Mouse (Mus musculus) liver, embryonic 14.5 days (tissue): ENCODE measurements around the gene Mex3a. TPM values are rescaled to one million over a fixed set of nuclear protein-coding genes. Genes with fewer than 3 reads are reported as not detected.
A peak's percentile ranks its signal among the peaks of the same experiment; 100 is the strongest.

Experiments
- ATAC-seq: fragments of 200-750 bp; cut with Nextera tagmentation; 2 replicates; pipeline ENCODE4 v1.8.0; 2017; ENCODE audit warnings: moderate number of reproducible peaks, mild to moderate bottlenecking, moderate library complexity; ENCODE audit not compliant: insufficient read depth
- DNase-seq, 3 experiments: peaks; one replicate each; pipeline ENCODE4 v3.0.0-alpha.2; 2012 to 2013; ENCODE audit warnings: low read depth in 3 of 3, low spot score in 3 of 3
- H3K27ac ChIP-seq: fragments of 300-500 bp; sonication (generic); 2 replicates; pipeline ENCODE4 v1.5.1; 2014; ENCODE audit warnings: moderate library complexity, mild to moderate bottlenecking, control low read depth, inconsistent platforms
- H3K27me3 ChIP-seq: fragments of 300-500 bp; sonication (generic); 2 replicates; pipeline ENCODE4 v1.6.1; 2014; ENCODE audit warnings: mild to moderate bottlenecking, low read length, moderate library complexity; ENCODE audit not compliant: control insufficient read depth, insufficient read depth
- H3K36me3 ChIP-seq: fragments of 300-500 bp; sonication (generic); replicated peaks from 2 replicates; pipeline ENCODE4 v1.6.1; 2014; ENCODE audit warnings: low read depth; ENCODE audit not compliant: control insufficient read depth, insufficient read depth
- H3K4me1 ChIP-seq, 2 experiments: fragments of 200-500 bp in 1 of 2; fragments of 300-500 bp in 1 of 2; sonication (generic) in 1 of 2; replicated peaks; 2 replicates each; pipeline ENCODE4 v1.6.1; 2012 to 2014; ENCODE audit warnings: antibody characterized with exemption in 1 of 2, inconsistent platforms in 1 of 2, low read length in 1 of 2; ENCODE audit not compliant: control insufficient read depth in 2 of 2, insufficient read depth in 2 of 2
- H3K4me2 ChIP-seq: fragments of 300-500 bp; sonication (generic); 2 replicates; pipeline ENCODE4 v1.6.1; 2014; ENCODE audit warnings: low read depth, mild to moderate bottlenecking, control low read depth, moderate library complexity
- H3K4me3 ChIP-seq, 2 experiments: fragments of 200-500 bp in 1 of 2; fragments of 300-500 bp in 1 of 2; sonication (generic) in 1 of 2; 2 replicates each; pipeline ENCODE4 v1.5.1; 2012 to 2014; ENCODE audit warnings: low read depth in 2 of 2, low read length in 2 of 2, mild to moderate bottlenecking in 2 of 2, control low read depth in 1 of 2, inconsistent platforms in 1 of 2, moderate library complexity in 1 of 2; ENCODE audit not compliant: insufficient read depth in 1 of 2
- H3K9ac ChIP-seq: fragments of 300-500 bp; sonication (generic); replicated peaks from 2 replicates; pipeline ENCODE4 v1.6.1; 2014; ENCODE audit warnings: mild to moderate bottlenecking, control low read depth, moderate library complexity
- H3K9me3 ChIP-seq: fragments of 300-500 bp; sonication (generic); 2 replicates; pipeline ENCODE4 v1.6.1; 2016; ENCODE audit warnings: low read length, mixed read lengths; ENCODE audit not compliant: control insufficient read depth
- CTCF ChIP-seq: IDR thresholded peaks from 2 replicates; pipeline ENCODE4 v1.5.1; 2016; ENCODE audit warnings: antibody characterized with exemption, low read depth, control low read depth
- EP300 ChIP-seq: IDR thresholded peaks from 2 replicates; pipeline ENCODE4 v1.6.1; 2016; ENCODE audit warnings: antibody characterized with exemption, low read depth
- whole genome bisulfite sequencing: fragments of 180-500 bp; shearing (Covaris S2); extraction: QIAGEN DNeasy Blood & Tissue Kit; methylation state at CpG from one replicate; pipeline ENCODE4 v1.1.7; 2014; ENCODE audit not compliant: insufficient replicate concordance; 5-methylcytosine and 5-hydroxymethylcytosine counted together
- polyA plus RNA-seq, 2 experiments: library from polyadenylated mRNA; depleted of rRNA in 1 of 2; stranded (reverse) in 1 of 2; unstranded in 1 of 2; fragments of >200 nt; fragmentation: Nextera tagmentation in 1 of 2; extraction: Ambion mirVana in 1 of 2; gene quantifications; 2 replicates each; pipeline versions ENCODE4 v1.2.1 to v1.2.3; 2012 to 2014

Gene Mex3a
- polyA plus RNA-seq, 2 experiments: 0.74 to 1.1 TPM

DNA sequence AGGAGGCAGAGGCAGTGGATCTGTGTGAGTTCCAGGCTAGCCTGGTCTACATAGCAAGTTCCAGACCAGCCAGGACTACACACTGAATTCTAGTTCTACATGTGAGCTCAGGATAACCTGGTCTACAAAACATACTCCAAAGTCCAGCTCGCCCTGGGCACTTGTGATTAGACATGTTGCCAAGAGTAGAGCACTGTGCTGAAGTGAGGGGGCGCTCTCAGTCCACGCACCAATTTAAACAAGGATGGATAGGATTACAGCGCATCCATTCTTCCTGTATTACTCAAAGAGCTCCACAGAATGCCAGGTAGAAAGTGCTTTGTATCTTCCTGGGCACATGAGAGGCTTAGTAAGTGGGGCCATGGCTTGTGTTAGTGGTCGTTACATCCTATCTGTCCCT is 12.3 kb downstream of the Mex3a start:
- Histone ChIP-seq H3K4me1 (peaks cover 3 to 13% of the 10 kb centered on the region in 2 experiments; a peak in 1 of 4 replicates), H3K36me3 (no peaks in the 10 kb centered on the region), H3K4me3 (no peak overlapping the region), H3K27ac (no peak overlapping the region), H3K9ac (no peak overlapping the region), H3K27me3 (no peaks in the 10 kb centered on the region), H3K4me2 (no peak overlapping the region), H3K9me3 (no peaks in the 10 kb centered on the region)
- ATAC-seq (peak; percentile 40; the same call in 1 of the 2 replicates), DNase-seq (no peak)
- WGBS: 34% methylated on average over 5 of the region's 5 CpGs
- TF ChIP-seq CTCF (peak; percentile 72), EP300 (no peak)

DNA sequence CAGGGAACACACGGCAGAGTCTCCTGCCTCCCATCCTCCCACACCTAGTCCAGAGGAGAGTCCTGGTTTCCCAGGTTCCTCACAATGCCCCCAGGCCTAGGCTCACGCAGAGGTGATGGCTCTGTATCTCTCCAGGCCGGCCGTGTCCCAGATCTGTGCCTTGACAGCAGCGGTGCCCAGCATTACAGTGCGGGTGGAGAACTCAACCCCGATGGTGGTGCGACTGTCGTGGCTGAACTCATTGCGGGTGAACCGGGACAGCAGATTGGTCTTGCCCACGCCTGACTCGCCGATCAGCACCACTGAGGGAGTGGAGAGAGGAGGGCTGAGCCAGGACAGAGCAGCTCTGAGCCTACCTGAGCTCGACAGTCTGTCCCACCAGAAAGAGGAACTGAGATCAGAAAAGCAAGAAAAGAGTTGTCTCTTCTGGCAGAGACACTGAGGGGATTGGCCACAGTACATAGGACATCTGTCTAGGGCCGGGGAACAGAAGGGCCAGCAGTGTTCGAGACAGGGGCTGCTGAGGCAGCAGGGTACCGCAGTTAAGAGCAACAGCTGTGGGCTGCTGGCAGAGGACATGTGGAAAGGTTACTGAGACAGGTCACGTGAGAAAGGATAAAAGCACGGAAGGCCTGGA is 12.9 kb downstream of the Mex3a start:
- H3K36me3 ChIP-seq: no peaks in the 10 kb centered on the region
- no peak overlapping the region for H3K4me3 ChIP-seq
- H3K4me1 ChIP-seq: peaks cover 3 to 13% of the 10 kb centered on the region in 2 experiments; a peak in 1 of 4 replicates
- no peak for DNase-seq
- H3K27ac ChIP-seq: no peak overlapping the region
- 47% methylated on average over 20 of the region's 20 CpGs for WGBS
- H3K9ac ChIP-seq: no peak overlapping the region
- no peaks in the 10 kb centered on the region for H3K9me3 ChIP-seq
- H3K27me3 ChIP-seq: no peaks in the 10 kb centered on the region
- no peak for ATAC-seq
- H3K4me2 ChIP-seq: no peak overlapping the region
- no peak for TF ChIP-seq EP300
- no peak for TF ChIP-seq CTCF

DNA sequence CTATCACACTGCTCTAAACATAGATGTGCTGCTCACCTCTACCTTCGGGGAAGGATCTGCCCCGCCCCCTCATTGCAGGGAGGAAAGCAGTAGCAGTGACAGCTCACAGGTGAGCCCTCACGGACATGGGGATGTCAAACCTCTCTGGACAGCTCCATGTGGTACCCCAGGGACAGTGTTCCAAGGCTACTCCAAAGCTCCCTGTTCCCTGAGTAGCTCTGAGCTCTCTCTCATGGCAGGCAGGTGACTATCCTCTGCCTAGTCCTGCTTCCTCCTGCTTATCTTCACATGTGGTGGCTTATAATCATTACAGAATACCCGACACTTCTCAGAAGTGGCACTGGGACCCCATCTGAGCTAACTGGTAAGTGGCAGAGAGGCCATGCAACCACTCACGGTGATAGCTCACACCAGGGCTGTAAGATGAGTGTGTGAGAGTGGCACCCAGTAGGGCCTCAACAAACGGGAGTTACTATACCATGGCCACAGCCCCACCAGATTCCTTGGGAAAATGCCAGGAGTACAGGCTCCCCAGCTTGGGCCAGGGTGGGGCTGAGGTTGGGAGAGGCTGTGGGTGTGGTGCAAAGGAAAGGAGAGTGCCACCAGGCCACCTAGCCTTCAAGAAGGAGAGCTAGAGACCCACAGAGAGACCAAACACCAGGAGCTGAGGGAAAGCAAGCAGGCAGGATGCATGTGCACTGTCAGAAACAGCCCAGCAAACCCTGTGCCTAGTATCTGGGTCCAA is 14.7 kb downstream of the Mex3a start:
- Histone ChIP-seq H3K27me3 (no peaks in the 10 kb centered on the region), H3K36me3 (no peaks in the 10 kb centered on the region), H3K27ac (no peak overlapping the region), H3K4me3 (no peak overlapping the region), H3K9me3 (no peaks in the 10 kb centered on the region), H3K9ac (no peak overlapping the region), H3K4me2 (no peak overlapping the region), H3K4me1 (peaks cover 7 to 18% of the 10 kb centered on the region in 2 experiments)
- ATAC-seq (no peak), DNase-seq (no peak)
- TF ChIP-seq CTCF (no peak), EP300 (no peak)
- WGBS: 37% methylated on average over 6 of the region's 6 CpGs

DNA sequence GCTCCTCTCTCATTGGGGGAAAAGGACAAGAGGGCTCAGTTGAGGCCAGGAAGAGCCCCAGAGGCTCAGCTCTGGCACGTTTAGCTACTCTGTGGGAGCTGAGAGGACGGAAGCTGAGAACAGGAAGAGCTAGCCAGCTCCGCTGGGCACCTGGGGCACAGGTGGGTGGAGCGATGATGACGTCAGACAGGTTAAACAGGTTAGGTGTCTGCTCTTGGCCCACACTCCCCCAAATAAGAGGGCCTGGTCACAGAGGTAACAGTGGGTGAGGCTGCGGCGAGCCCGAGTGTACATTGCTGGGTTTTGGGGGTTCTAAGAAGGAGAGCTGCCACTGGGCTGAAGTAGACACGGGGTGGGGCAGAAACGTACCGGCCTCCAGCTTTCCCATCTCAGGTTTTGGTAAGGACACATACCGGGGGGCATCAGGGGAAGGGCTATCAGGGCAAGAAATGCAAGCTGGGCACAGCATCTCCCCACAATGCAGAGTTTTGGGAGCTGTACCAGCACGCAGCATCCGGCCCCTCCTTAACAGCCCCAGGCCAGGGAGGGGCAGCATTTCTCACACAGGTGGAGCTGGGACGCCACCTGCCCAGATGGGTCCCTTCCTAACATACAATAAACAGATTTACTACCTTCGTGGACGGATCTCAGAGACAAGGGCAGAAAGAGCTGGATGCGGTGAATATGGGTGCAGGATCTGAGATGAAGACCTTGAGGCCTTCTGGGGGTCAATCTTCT is 16.2 kb downstream of the Mex3a start, which contains the start of gene Rab25:
TSS of gene Rab25 (minus strand) at position 121 of the 738 bp plus-strand sequence.
- H3K4me1 ChIP-seq: peaks cover 12 to 21% of the 10 kb centered on the region in 2 experiments
- H3K27me3 ChIP-seq: no peaks in the 10 kb centered on the region
- H3K4me2 ChIP-seq: no peak within 1 kb of the TSS
- H3K9ac ChIP-seq: no peak within 1 kb of the TSS
- no peak within 1 kb of the TSS for H3K27ac ChIP-seq
- no peak within 1 kb of the TSS for H3K4me3 ChIP-seq
- ATAC-seq (no peak), DNase-seq (no peak)
- no peaks in the 10 kb centered on the region for H3K9me3 ChIP-seq
- WGBS: 75% methylated on average over 18 of the region's 18 CpGs
- TF ChIP-seq CTCF: no peak
- no peaks in the 10 kb centered on the region for H3K36me3 ChIP-seq

DNA sequence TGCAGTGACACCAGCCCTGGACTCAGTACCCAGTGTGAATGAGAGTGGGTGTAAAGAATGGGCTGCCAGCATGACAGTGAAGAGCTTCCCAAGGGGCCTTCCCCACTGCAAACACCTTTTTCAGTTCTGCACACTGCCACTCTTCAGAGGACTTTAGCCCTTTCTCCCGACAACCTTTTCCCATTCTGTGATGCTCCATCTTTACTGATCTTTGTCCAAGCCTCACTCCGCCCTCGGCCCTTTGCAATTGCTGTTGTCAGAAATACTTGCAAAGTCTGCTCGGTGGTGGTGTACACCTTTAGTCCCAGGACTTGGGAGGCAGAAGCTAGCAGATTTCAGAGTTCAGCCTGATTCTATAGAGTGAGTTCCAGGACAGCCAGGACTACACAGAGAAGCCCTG is 19.4 kb downstream of the Mex3a start:
- H3K4me3 ChIP-seq: peak overlapping the region; percentile 15 to 88; a peak in 3 of 4 replicates
- H3K27me3 ChIP-seq: no peaks in the 10 kb centered on the region
- peaks cover 4% of the 10 kb centered on the region for H3K36me3 ChIP-seq
- peak overlapping the region; percentile 96 for H3K4me2 ChIP-seq
- DNase-seq (no peak), ATAC-seq (no peak)
- peaks cover 12 to 22% of the 10 kb centered on the region in 2 experiments for H3K4me1 ChIP-seq
- no peak overlapping the region for H3K27ac ChIP-seq
- TF ChIP-seq CTCF (no peak), EP300 (no peak)
- peak overlapping the region; percentile 77 for H3K9ac ChIP-seq
- no peaks in the 10 kb centered on the region for H3K9me3 ChIP-seq
- WGBS: 60% methylated on average over 4 of the region's 4 CpGs
